11 mouse cellular contexts compared by ENCODE assay signal in genomic region chr11:59569306-59569705, GRCm38 (mm10). TPM values are rescaled to one million over a fixed set of nuclear protein-coding genes. Genes with fewer than 3 reads are reported as not detected.
DNase-seq lines count a peak whose midpoint lies in the region; ATAC-seq and TF ChIP-seq lines count a peak whose summit lies in the region.
"Had no signal": no experiment of that assay in that cellular context is flagged by ENCODE, and none has a peak within 500 bp of the region (broad histone marks: within the 10 kb centered on the region; RNA-seq: fewer than 3 reads in every experiment).

No protein-coding gene starts in this region.

- WGBS in liver, adult 2 months, result 44% methylated on average over 3 of the region's 3 CpGs
- 33% methylated on average over 3 of the region's 3 CpGs for WGBS in liver, embryonic 12.5 days (ENCODE audit: insufficient replicate concordance)

- TF ChIP-seq CTCF in liver, adult 2 months (IDR thresholded peaks at IDR 0.05; ENCODE audit: low read depth, low read length), result peak; percentile 68

- no peak overlapping the region for H3K9ac ChIP-seq in liver, adult 2 months (ENCODE audit: low read depth, low read length)
- H3K9ac ChIP-seq in liver, embryonic 12.5 days, result no peak overlapping the region
- H3K9ac ChIP-seq: midbrain, embryonic 13.5 days had no signal

- H3K79me2 ChIP-seq in liver, adult 2 months (ENCODE audit: control insufficient read depth, insufficient read depth, low read length), result no peaks in the 10 kb centered on the region

- DNase-seq in cerebellum, adult 18-20 months, result peak; percentile 26 to 36
- DNase-seq in liver, adult 2 months (ENCODE audit: extremely low read depth, low read depth, low spot score), result peak; percentile 22
- peak; percentile 43 for DNase-seq in ZHBTc4 (ENCODE audit: low read depth, low spot score)
- DNase-seq in ovary, adult 18-20 months (ENCODE audit: low spot score), result no peak
- no peak for DNase-seq in yolk sac, embryonic 10.5 days (ENCODE audit: low spot score)

- H3K4me3 ChIP-seq in liver, adult 2 months (ENCODE audit: insufficient read depth, low read depth, low read length), result no peak overlapping the region
- H3K4me3 ChIP-seq in liver, embryonic 12.5 days, result no peak overlapping the region
- H3K4me3 ChIP-seq: forebrain, embryonic 10.5 days; midbrain, embryonic 13.5 days had no signal

- peaks cover 6% of the 10 kb centered on the region; the same call in 1 of the 2 replicates for H3K27me3 ChIP-seq in liver, adult 2 months (ENCODE audit: control insufficient read depth, insufficient read depth, low read length)
- H3K27me3 ChIP-seq in liver, embryonic 12.5 days (replicated peaks), result peaks cover 45% of the 10 kb centered on the region
- H3K27me3 ChIP-seq: midbrain, embryonic 13.5 days had no signal

- no peak overlapping the region for H3K4me2 ChIP-seq in liver, embryonic 12.5 days
- H3K4me2 ChIP-seq: midbrain, embryonic 13.5 days had no signal

- TF ChIP-seq POLR2A in liver, adult 2 months (IDR thresholded peaks at IDR 0.05; ENCODE audit: extremely low read depth, insufficient read depth, low read length), result no peak

- no peaks in the 10 kb centered on the region for H3K36me3 ChIP-seq in liver, adult 2 months (ENCODE audit: control insufficient read depth, insufficient read depth, low read length)
- no peaks in the 10 kb centered on the region for H3K36me3 ChIP-seq in liver, embryonic 12.5 days
- H3K36me3 ChIP-seq: forebrain, embryonic 10.5 days; midbrain, embryonic 13.5 days had no signal

- H3K27ac ChIP-seq in liver, adult 2 months (replicated peaks; ENCODE audit: insufficient read depth, low read depth, low read length), result no peak overlapping the region
- H3K27ac ChIP-seq in liver, embryonic 12.5 days, result no peak overlapping the region
- H3K27ac ChIP-seq: forebrain, embryonic 10.5 days; midbrain, embryonic 13.5 days had no signal

- no peaks in the 10 kb centered on the region for H3K4me1 ChIP-seq in liver, adult 2 months (ENCODE audit: control insufficient read depth, insufficient read depth, low read length)
- H3K4me1 ChIP-seq in liver, embryonic 12.5 days, result no peaks in the 10 kb centered on the region
- H3K4me1 ChIP-seq: forebrain, embryonic 10.5 days; midbrain, embryonic 13.5 days had no signal

- no peaks in the 10 kb centered on the region for H3K9me3 ChIP-seq in liver, embryonic 12.5 days (replicated peaks)
- H3K9me3 ChIP-seq: forebrain, embryonic 10.5 days; midbrain, embryonic 13.5 days had no signal

- ATAC-seq in cerebellum, adult (ENCODE audit: insufficient number of reproducible peaks, low FRiP score, low TSS enrichment), result no peak
- no peak for ATAC-seq in liver, embryonic 12.5 days
- peak; percentile 54; the same call in 1 of the 2 replicates for ATAC-seq in megakaryocyte progenitor cell, adult 5-6 weeks (replicated peaks; ENCODE audit: poor library complexity)
- ATAC-seq: midbrain, embryonic 13.5 days had no signal

RNA-seq across cellular contexts. Expression of gene Olfr222, which starts 6.7 kb away (rescaled TPM):
- total RNA-seq in liver, adult 2 months (2014; rRNA removed), result not detected in 2 replicates
- polyA plus RNA-seq in liver, adult 2 months (2012; rRNA removed), result not detected in 2 replicates
- polyA plus RNA-seq in liver, embryonic 12.5 days (2016; fragmentation: Nextera tagmentation; extraction: Ambion mirVana), result not detected in 2 replicates
- total RNA-seq in megakaryocyte progenitor cell, adult 5-6 weeks (2015), result not detected in 2 replicates
- total RNA-seq in megakaryocyte progenitor cell, adult 5-6 weeks (2017), result not detected in 2 replicates
- polyA plus RNA-seq: forebrain, embryonic 10.5 days; large intestine, adult 2 months; midbrain, embryonic 13.5 days had no signal

RNA-seq across cellular contexts. Expression of gene Olfr223, which starts 23.8 kb away (rescaled TPM):
- not detected in 2 replicates for total RNA-seq in liver, adult 2 months (2014; rRNA removed)
- polyA plus RNA-seq in liver, adult 2 months (2012; rRNA removed), result not detected in 2 replicates
- not detected in 2 replicates for polyA plus RNA-seq in liver, embryonic 12.5 days (2016; fragmentation: Nextera tagmentation; extraction: Ambion mirVana)
- total RNA-seq in megakaryocyte progenitor cell, adult 5-6 weeks (2015), result not detected in 2 replicates
- not detected in 2 replicates for total RNA-seq in megakaryocyte progenitor cell, adult 5-6 weeks (2017)
- polyA plus RNA-seq: forebrain, embryonic 10.5 days; large intestine, adult 2 months; midbrain, embryonic 13.5 days had no signal

RNA-seq across cellular contexts. Expression of gene Nlrp3, which starts 27.9 kb away (rescaled TPM):
- 0.55 and 0.60 TPM in 2 replicates for total RNA-seq in liver, adult 2 months (2014; rRNA removed)
- 0.14 and 0.44 TPM in 2 replicates for polyA plus RNA-seq in liver, adult 2 months (2012; rRNA removed)
- 0.41 and 0.43 TPM in 2 replicates for polyA plus RNA-seq in liver, embryonic 12.5 days (2016; fragmentation: Nextera tagmentation; extraction: Ambion mirVana)
- total RNA-seq in megakaryocyte progenitor cell, adult 5-6 weeks (2015), result 3.0 and 6.9 TPM in 2 replicates
- 5.5 and 8.5 TPM in 2 replicates for total RNA-seq in megakaryocyte progenitor cell, adult 5-6 weeks (2017)

RNA-seq across cellular contexts. Expression of gene Zkscan17, which starts 42.8 kb away (rescaled TPM):
- 5.1 and 7.1 TPM in 2 replicates for total RNA-seq in liver, adult 2 months (2014; rRNA removed)
- polyA plus RNA-seq in liver, adult 2 months (2012; rRNA removed), result 8.0 and 9.4 TPM in 2 replicates
- 8.6 and 9.1 TPM in 2 replicates for polyA plus RNA-seq in liver, embryonic 12.5 days (2016; fragmentation: Nextera tagmentation; extraction: Ambion mirVana)
- 15.6 and 15.7 TPM in 2 replicates for total RNA-seq in megakaryocyte progenitor cell, adult 5-6 weeks (2015)
- 12.7 and 13.7 TPM in 2 replicates for total RNA-seq in megakaryocyte progenitor cell, adult 5-6 weeks (2017)

Comparison
In these comparisons a context has a peak if more than half of its experiments do, and no peak if none do; other contexts are left out.
1. DNase-seq: peak in cerebellum, adult 18-20 months (2 of 2), liver, adult 2 months (single experiment) and ZHBTc4 (single experiment); none in ovary, adult 18-20 months (single experiment) and yolk sac, embryonic 10.5 days (single experiment).